Comparison of ENCODE assay signal across 30 mouse cellular contexts in genomic region chr15:77016509-77016908, GRCm38 (mm10). TPM values are rescaled to one million over a fixed set of nuclear protein-coding genes. Genes with fewer than 3 reads are reported as not detected.
"Had no signal": no experiment of that assay in that cellular context is flagged by ENCODE, and none has a peak within 500 bp of the region (broad histone marks: within the 10 kb centered on the region; RNA-seq: fewer than 3 reads in every experiment).

No protein-coding gene starts in this region.

- ATAC-seq: forebrain, embryonic 16.5 days; hindbrain, embryonic 16.5 days; inflammation-experienced regulatory T-cells, adult 6 months; intestine, embryonic 15.5 days; intestine, postnatal 0 days; liver, postnatal 0 days had no signal

- H3K27ac ChIP-seq: hindbrain, embryonic 10.5 days; hindbrain, embryonic 12.5 days; hindbrain, embryonic 14.5 days; intestine, embryonic 15.5 days; layer of hippocampus, adult 2 months; left cerebral cortex, adult 2 months; limb, embryonic 10.5 days; limb, embryonic 12.5 days; liver, embryonic 13.5 days; liver, embryonic 15.5 days had no signal

- H3K9me3 ChIP-seq: hindbrain, embryonic 10.5 days; hindbrain, embryonic 12.5 days; intestine, embryonic 15.5 days; limb, embryonic 10.5 days; limb, embryonic 12.5 days; liver, embryonic 13.5 days; liver, embryonic 15.5 days had no signal

- H3K4me1 ChIP-seq: liver, embryonic 13.5 days; liver, embryonic 15.5 days had no signal

- H3K4me2 ChIP-seq: hindbrain, embryonic 12.5 days; hindbrain, embryonic 14.5 days; intestine, embryonic 15.5 days; limb, embryonic 12.5 days; liver, embryonic 11.5 days; liver, embryonic 13.5 days; liver, embryonic 15.5 days had no signal

- H3K27me3 ChIP-seq: hindbrain, embryonic 12.5 days; intestine, embryonic 15.5 days; limb, embryonic 12.5 days; liver, embryonic 13.5 days; liver, embryonic 15.5 days had no signal

- H3K9ac ChIP-seq: hindbrain, embryonic 12.5 days; hindbrain, embryonic 14.5 days; intestine, embryonic 15.5 days; limb, embryonic 12.5 days; liver, embryonic 13.5 days; liver, embryonic 15.5 days; liver, postnatal 0 days had no signal

- DNase-seq: gastrocnemius, postnatal 10 days; gastrocnemius, postnatal 25 days; kidney, adult 18-20 months; kidney, adult 8-10 months; kidney, postnatal 10 days; kidney, postnatal 4 days; liver; liver, embryonic 13.5 days; liver, postnatal 0 days; lung, adult 2 months had no signal

- H3K36me3 ChIP-seq: hindbrain, embryonic 10.5 days; hindbrain, embryonic 12.5 days; intestine, embryonic 15.5 days; limb, embryonic 10.5 days; limb, embryonic 12.5 days; liver, embryonic 13.5 days; liver, embryonic 15.5 days had no signal

- H3K4me3 ChIP-seq: hindbrain, embryonic 10.5 days; hindbrain, embryonic 12.5 days; intestine, embryonic 15.5 days; layer of hippocampus, adult 2 months; left cerebral cortex, adult 2 months; limb, embryonic 10.5 days; limb, embryonic 12.5 days; liver, embryonic 13.5 days; liver, embryonic 15.5 days had no signal

RNA-seq across cellular contexts. Expression of gene Apol6, which starts 28.0 kb away (rescaled TPM):
- total RNA-seq: granulocyte monocyte progenitor cell, adult 5-6 weeks; layer of hippocampus, adult 2 months; layer of hippocampus, postnatal 25 days had no signal
- polyA plus RNA-seq: forebrain, embryonic 16.5 days; hindbrain, embryonic 10.5 days; hindbrain, embryonic 12.5 days; hindbrain, embryonic 14.5 days; hindbrain, embryonic 16.5 days; kidney, embryonic 14.5 days; kidney, embryonic 16.5 days; limb, embryonic 10.5 days; limb, embryonic 12.5 days; liver, embryonic 11.5 days; liver, postnatal 0 days had no signal

RNA-seq across cellular contexts. Expression of gene Mb, which starts 34.0 kb away (rescaled TPM):
- total RNA-seq: granulocyte monocyte progenitor cell, adult 5-6 weeks; left cerebral cortex, postnatal 14 days; left cerebral cortex, postnatal 36 days had no signal
- polyA plus RNA-seq: forebrain, embryonic 16.5 days; inflammation-experienced regulatory T-cells, adult 6 months had no signal
